Mouse (Mus musculus): Measurements from ENCODE around the gene Gtf2ird1. TPM values are rescaled to one million over a fixed set of nuclear protein-coding genes. Genes with fewer than 3 reads are reported as not detected.
"Not testable (repeated sequence)": the region's sequence is repeated elsewhere in the genome, so short reads cannot be mapped to it uniquely, and the experiment has no call there.

The Gtf2ird1 gene
- polyA plus RNA-seq, 1 experiment from 2014 or later = 66.5 TPM

- Histone ChIP-seq H3K4me1 (ENCODE audit: control insufficient read depth, insufficient read depth, low read length) (peaks cover 8% of the 10 kb centered on the region), H3K4me3 (ENCODE audit: low read length) (no peak overlapping the region), H3K27ac (ENCODE audit: low read length) (0 out of 2 replicates have a peak overlapping the region, but pooled peaks have one; percentile 2), H3K27me3 (replicated peaks; ENCODE audit: control insufficient read depth, insufficient read depth, low read length) (no peaks in the 10 kb centered on the region), H3K9me3 (ENCODE audit: control insufficient read depth, low read length) (no peaks in the 10 kb centered on the region), H3K36me3 (ENCODE audit: control insufficient read depth, insufficient read depth, low read length) (no peaks in the 10 kb centered on the region), H3K9ac (ENCODE audit: low read depth, low read length) (no peak overlapping the region), H3K4me2 (ENCODE audit: low read depth, low read length) (no peak overlapping the region)
- 73% methylated on average over 3 of the region's 3 CpGs for WGBS
- peak; percentile 32; the same call in 1 of the 2 replicates for ATAC-seq
Observed at GRCm38 (mm10) chr5:134352527-134353001, 104.0 kb downstream of the Gtf2ird1 start.

- Histone ChIP-seq H3K27me3 (replicated peaks; ENCODE audit: control insufficient read depth, insufficient read depth, low read length) (no peaks in the 10 kb centered on the region), H3K4me2 (ENCODE audit: low read depth, low read length) (peak overlapping the region; percentile 33), H3K9ac (ENCODE audit: low read depth, low read length) (0 out of 2 replicates have a peak overlapping the region, but pooled peaks have one; percentile 29), H3K36me3 (ENCODE audit: control insufficient read depth, insufficient read depth, low read length) (no peaks in the 10 kb centered on the region), H3K9me3 (ENCODE audit: control insufficient read depth, low read length) (no peaks in the 10 kb centered on the region), H3K27ac (ENCODE audit: low read length) (no peak overlapping the region), H3K4me3 (ENCODE audit: low read length) (no peak overlapping the region), H3K4me1 (ENCODE audit: control insufficient read depth, insufficient read depth, low read length) (peaks cover 8% of the 10 kb centered on the region)
- 10% methylated on average over 10 of the region's 10 CpGs for WGBS
- ATAC-seq = peak; percentile 96
Observed at GRCm38 (mm10) chr5:134350660-134351059, 105.9 kb downstream of the Gtf2ird1 start.

GRCm38 (mm10) chr5:134347066-134347465 is 109.5 kb downstream of the Gtf2ird1 start:
- 80% methylated on average over 2 of the region's 2 CpGs for WGBS
- Histone ChIP-seq H3K9me3 (ENCODE audit: control insufficient read depth, low read length) (no peaks in the 10 kb centered on the region), H3K27me3 (replicated peaks; ENCODE audit: control insufficient read depth, insufficient read depth, low read length) (no peaks in the 10 kb centered on the region), H3K4me1 (ENCODE audit: control insufficient read depth, insufficient read depth, low read length) (peaks cover 6% of the 10 kb centered on the region), H3K4me3 (ENCODE audit: low read length) (no peak overlapping the region), H3K9ac (ENCODE audit: low read depth, low read length) (no peak overlapping the region), H3K4me2 (ENCODE audit: low read depth, low read length) (no peak overlapping the region), H3K36me3 (ENCODE audit: control insufficient read depth, insufficient read depth, low read length) (no peaks in the 10 kb centered on the region), H3K27ac (ENCODE audit: low read length) (no peak overlapping the region)
- ATAC-seq = no peak

GRCm38 (mm10) chr5:134345449-134345848 is 111.1 kb downstream of the Gtf2ird1 start:
- H3K9ac ChIP-seq (ENCODE audit: low read depth, low read length) = no peak overlapping the region
- ATAC-seq = no peak
- H3K4me1 ChIP-seq (ENCODE audit: control insufficient read depth, insufficient read depth, low read length) = peaks cover 2% of the 10 kb centered on the region
- 79% methylated on average over 9 of the region's 9 CpGs for WGBS
- no peaks in the 10 kb centered on the region for H3K27me3 ChIP-seq (replicated peaks; ENCODE audit: control insufficient read depth, insufficient read depth, low read length)
- no peaks in the 10 kb centered on the region for H3K36me3 ChIP-seq (ENCODE audit: control insufficient read depth, insufficient read depth, low read length)
- no peak overlapping the region for H3K4me2 ChIP-seq (ENCODE audit: low read depth, low read length)
- H3K27ac ChIP-seq (ENCODE audit: low read length) = no peak overlapping the region
- H3K4me3 ChIP-seq (ENCODE audit: low read length) = no peak overlapping the region
- H3K9me3 ChIP-seq (ENCODE audit: control insufficient read depth, low read length) = no peaks in the 10 kb centered on the region

GRCm38 (mm10) chr5:134344076-134344475 is 112.4 kb downstream of the Gtf2ird1 start:
- no peaks in the 10 kb centered on the region for H3K27me3 ChIP-seq (replicated peaks; ENCODE audit: control insufficient read depth, insufficient read depth, low read length)
- 84% methylated on average over 8 of the region's 8 CpGs for WGBS

GRCm38 (mm10) chr5:134343530-134343929 is 113.0 kb downstream of the Gtf2ird1 start:
- H3K27ac ChIP-seq (ENCODE audit: low read length); H3K9ac ChIP-seq (ENCODE audit: low read depth, low read length); H3K4me3 ChIP-seq (ENCODE audit: low read length); H3K36me3 ChIP-seq (ENCODE audit: control insufficient read depth, insufficient read depth, low read length); H3K4me1 ChIP-seq (ENCODE audit: control insufficient read depth, insufficient read depth, low read length); ATAC-seq; H3K27me3 ChIP-seq (replicated peaks; ENCODE audit: control insufficient read depth, insufficient read depth, low read length); H3K4me2 ChIP-seq (ENCODE audit: low read depth, low read length); H3K9me3 ChIP-seq (ENCODE audit: control insufficient read depth, low read length): not testable (repeated sequence)
- 82% methylated on average over 4 of the region's 4 CpGs for WGBS

More at GRCm38 (mm10) chr5:134344076-134344475, 112.4 kb downstream of the Gtf2ird1 start:
- Histone ChIP-seq H3K9me3 (ENCODE audit: control insufficient read depth, low read length) (no peaks in the 10 kb centered on the region), H3K4me3 (ENCODE audit: low read length) (no peak overlapping the region), H3K4me1 (ENCODE audit: control insufficient read depth, insufficient read depth, low read length) (no peaks in the 10 kb centered on the region), H3K27ac (ENCODE audit: low read length) (no peak overlapping the region), H3K4me2 (ENCODE audit: low read depth, low read length) (no peak overlapping the region), H3K9ac (ENCODE audit: low read depth, low read length) (no peak overlapping the region), H3K36me3 (ENCODE audit: control insufficient read depth, insufficient read depth, low read length) (no peaks in the 10 kb centered on the region)
- no peak for ATAC-seq

GRCm38 (mm10) chr5:134342503-134343205 is 113.9 kb downstream of the Gtf2ird1 start:
- Histone ChIP-seq H3K9me3 (ENCODE audit: control insufficient read depth, low read length) (no peaks in the 10 kb centered on the region), H3K4me2 (ENCODE audit: low read depth, low read length) (no peak overlapping the region), H3K9ac (ENCODE audit: low read depth, low read length) (no peak overlapping the region), H3K27me3 (replicated peaks; ENCODE audit: control insufficient read depth, insufficient read depth, low read length) (no peaks in the 10 kb centered on the region), H3K4me3 (ENCODE audit: low read length) (no peak overlapping the region), H3K36me3 (ENCODE audit: control insufficient read depth, insufficient read depth, low read length) (no peaks in the 10 kb centered on the region), H3K4me1 (ENCODE audit: control insufficient read depth, insufficient read depth, low read length) (no peaks in the 10 kb centered on the region), H3K27ac (ENCODE audit: low read length) (no peak overlapping the region; the same call in 1 of the 2 replicates)
- 66% methylated on average over 18 of the region's 18 CpGs for WGBS
- ATAC-seq = peak; percentile 36; the same call in 1 of the 2 replicates

GRCm38 (mm10) chr5:134341721-134342120 is 114.8 kb downstream of the Gtf2ird1 start:
- no peak overlapping the region for H3K27ac ChIP-seq (ENCODE audit: low read length)
- no peaks in the 10 kb centered on the region for H3K36me3 ChIP-seq (ENCODE audit: control insufficient read depth, insufficient read depth, low read length)
- no peaks in the 10 kb centered on the region for H3K27me3 ChIP-seq (replicated peaks; ENCODE audit: control insufficient read depth, insufficient read depth, low read length)
- no peak for ATAC-seq
- no peaks in the 10 kb centered on the region for H3K4me1 ChIP-seq (ENCODE audit: control insufficient read depth, insufficient read depth, low read length)
- H3K9me3 ChIP-seq (ENCODE audit: control insufficient read depth, low read length) = no peaks in the 10 kb centered on the region
- no peak overlapping the region for H3K9ac ChIP-seq (ENCODE audit: low read depth, low read length)
- H3K4me2 ChIP-seq (ENCODE audit: low read depth, low read length) = no peak overlapping the region
- H3K4me3 ChIP-seq (ENCODE audit: low read length) = no peak overlapping the region
- WGBS = 94% methylated on average over 5 of the region's 5 CpGs

- H3K4me1 ChIP-seq (ENCODE audit: control insufficient read depth, insufficient read depth, low read length) = no peaks in the 10 kb centered on the region
- no peaks in the 10 kb centered on the region for H3K27me3 ChIP-seq (replicated peaks; ENCODE audit: control insufficient read depth, insufficient read depth, low read length)
- no peaks in the 10 kb centered on the region for H3K9me3 ChIP-seq (ENCODE audit: control insufficient read depth, low read length)
- peak; percentile 45; the same call in 1 of the 2 replicates for ATAC-seq
- no peak overlapping the region for H3K9ac ChIP-seq (ENCODE audit: low read depth, low read length)
- H3K4me3 ChIP-seq (ENCODE audit: low read length) = no peak overlapping the region
- no peaks in the 10 kb centered on the region for H3K36me3 ChIP-seq (ENCODE audit: control insufficient read depth, insufficient read depth, low read length)
- H3K4me2 ChIP-seq (ENCODE audit: low read depth, low read length) = no peak overlapping the region
- 65% methylated on average over 10 of the region's 10 CpGs for WGBS
- H3K27ac ChIP-seq (ENCODE audit: low read length) = no peak overlapping the region
Observed at GRCm38 (mm10) chr5:134341321-134341720, 115.2 kb downstream of the Gtf2ird1 start.

All from intestine, embryonic 16.5 days (tissue).